8 mouse cellular contexts compared by ENCODE assay signal in the genomic region with DNA sequence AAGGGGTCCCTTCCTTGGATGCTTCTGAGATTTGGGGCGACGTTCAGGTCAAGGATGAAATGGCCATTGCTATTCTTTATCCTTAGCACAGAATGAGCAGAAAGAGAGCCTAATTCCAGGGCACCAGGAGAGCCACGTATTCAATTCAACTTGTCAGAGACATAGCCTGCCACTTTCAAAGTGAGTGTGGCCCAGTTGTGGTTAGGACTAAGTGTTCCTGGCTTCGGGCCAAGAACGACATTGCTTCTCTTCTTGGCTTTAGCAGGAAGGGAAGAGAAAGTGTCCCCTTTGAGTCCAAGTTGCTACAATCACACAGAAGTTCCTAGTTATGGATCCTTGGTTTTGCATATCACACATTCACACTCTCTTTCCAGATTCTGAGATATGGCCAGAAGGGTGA.
DNase-seq lines count a peak whose midpoint lies in the region; ATAC-seq lines count a peak whose summit lies in the region.

No protein-coding gene starts in this region.

- H3K4me2 ChIP-seq in forebrain, embryonic 13.5 days, result no peak overlapping the region

- H3K9me3 ChIP-seq in forebrain, embryonic 13.5 days (replicated peaks), result no peaks in the 10 kb centered on the region

- no peaks in the 10 kb centered on the region for H3K36me3 ChIP-seq in forebrain, embryonic 13.5 days (ENCODE audit: poor library complexity, severe bottlenecking)

- H3K27ac ChIP-seq in forebrain, embryonic 13.5 days, result no peak overlapping the region

- H3K4me1 ChIP-seq in forebrain, embryonic 13.5 days, result peaks cover 5% of the 10 kb centered on the region

- peak; percentile 8 to 11 for DNase-seq in cerebellum, postnatal 10 days
- no peak for DNase-seq in cerebellum, adult 11-12 months
- DNase-seq in ovary, adult 18-20 months (ENCODE audit: low spot score), result peak; percentile 20
- no peak for DNase-seq in ovary, postnatal 10 days (ENCODE audit: low spot score)
- peak; percentile 78 for DNase-seq in heart, postnatal 4 days
- DNase-seq in testis, postnatal 10 days (ENCODE audit: low spot score), result peak; percentile 52
- DNase-seq in urinary bladder, adult 2 months (ENCODE audit: low spot score), result no peak

- no peaks in the 10 kb centered on the region for H3K27me3 ChIP-seq in forebrain, embryonic 13.5 days

- no peak for ATAC-seq in forebrain, embryonic 13.5 days

- no peak overlapping the region for H3K9ac ChIP-seq in forebrain, embryonic 13.5 days

- WGBS in forebrain, embryonic 13.5 days, result 64% methylated on average over 5 of the region's 5 CpGs

- no peak overlapping the region for H3K4me3 ChIP-seq in forebrain, embryonic 13.5 days

Comparison
In these comparisons a context has a peak if more than half of its experiments do, and no peak if none do; other contexts are left out.
1. DNase-seq: peak in cerebellum, postnatal 10 days (2 of 2), ovary, adult 18-20 months (single experiment), heart, postnatal 4 days (single experiment) and testis, postnatal 10 days (single experiment); none in cerebellum, adult 11-12 months (single experiment), ovary, postnatal 10 days (single experiment) and urinary bladder, adult 2 months (single experiment).